Mouse (Mus musculus) MEL-GATA-1-ER (cell line): ENCODE measurements around the gene Ppp3ca.
A peak's percentile ranks its signal among the peaks of the same experiment; 100 is the strongest.

ENCODE experiments used
- DNase-seq: peaks from one replicate; pipeline ENCODE4 v3.0.0-alpha.2; 2012; ENCODE audit warnings: low read depth; ENCODE audit errors: extremely low read depth

Ppp3ca gene

GRCm38 (mm10) chr3:136805897-136806296, 136.0 kb downstream of the Ppp3ca start:
- DNase-seq, result no peak

GRCm38 (mm10) chr3:136810271-136810670, 140.3 kb downstream of the Ppp3ca start:
- DNase-seq, result no peak

- no peak for DNase-seq
Observed at GRCm38 (mm10) chr3:136812162-136812561, 142.2 kb downstream of the Ppp3ca start.

GRCm38 (mm10) chr3:136812791-136813190, 142.9 kb downstream of the Ppp3ca start:
- DNase-seq, result no peak

GRCm38 (mm10) chr3:136813886-136814285, 144.0 kb downstream of the Ppp3ca start:
- DNase-seq, result peak; percentile 36

GRCm38 (mm10) chr3:136814916-136815315, 145.0 kb downstream of the Ppp3ca start:
- DNase-seq, result no peak

- DNase-seq, result no peak
Observed at GRCm38 (mm10) chr3:136816319-136816718, 146.4 kb downstream of the Ppp3ca start.

- no peak for DNase-seq
Observed at GRCm38 (mm10) chr3:136818997-136819396, 149.1 kb downstream of the Ppp3ca start.

- no peak for DNase-seq
Observed at GRCm38 (mm10) chr3:136821039-136821438, 151.1 kb downstream of the Ppp3ca start.

- no peak for DNase-seq
Observed at GRCm38 (mm10) chr3:136821993-136822392, 152.1 kb downstream of the Ppp3ca start.

GRCm38 (mm10) chr3:136822431-136822830, 152.5 kb downstream of the Ppp3ca start:
- DNase-seq, result no peak

GRCm38 (mm10) chr3:136828451-136828850, 158.5 kb downstream of the Ppp3ca start:
- DNase-seq, result no peak

GRCm38 (mm10) chr3:136829109-136829508, 159.2 kb downstream of the Ppp3ca start:
- DNase-seq, result no peak

- DNase-seq, result no peak
Observed at GRCm38 (mm10) chr3:136830687-136831220, 160.8 kb downstream of the Ppp3ca start.

GRCm38 (mm10) chr3:136833003-136833745, 163.2 kb downstream of the Ppp3ca start:
- DNase-seq, result no peak

GRCm38 (mm10) chr3:136833893-136834292, 164.0 kb downstream of the Ppp3ca start:
- no peak for DNase-seq

GRCm38 (mm10) chr3:136835851-136836250, 165.9 kb downstream of the Ppp3ca start:
- DNase-seq, result no peak

- peak; percentile 57 for DNase-seq
Observed at GRCm38 (mm10) chr3:136836319-136837193, 166.6 kb downstream of the Ppp3ca start.

GRCm38 (mm10) chr3:136837589-136837988, 167.7 kb downstream of the Ppp3ca start:
- DNase-seq, result peak; percentile 58

GRCm38 (mm10) chr3:136841282-136841681, 171.4 kb downstream of the Ppp3ca start:
- DNase-seq, result no peak

GRCm38 (mm10) chr3:136842384-136842783, 172.5 kb downstream of the Ppp3ca start:
- no peak for DNase-seq
